Mouse (Mus musculus) induced T-regulatory cell, adult 2 months (primary cell): ENCODE measurements around the gene Ccdc182.

ENCODE experiments used
- DNase-seq: peaks from one replicate; pipeline ENCODE4 v3.0.0-alpha.2; 2012; ENCODE audit warnings: low read depth

Gene Ccdc182

GRCm38 (mm10) chr11:88293631-88294393 lies at the start of gene Ccdc182:
Gene Ccdc182, plus strand, starts transcription at chr11:88294058.
- DNase-seq = peak; percentile 16

GRCm38 (mm10) chr11:88245581-88246170 lies 48.2 kb upstream of the Ccdc182 start:
- DNase-seq = no peak

GRCm38 (mm10) chr11:88248636-88249035 lies 45.2 kb upstream of the Ccdc182 start:
- no peak for DNase-seq

GRCm38 (mm10) chr11:88250568-88250967 lies 43.3 kb upstream of the Ccdc182 start:
- no peak for DNase-seq

DNA sequence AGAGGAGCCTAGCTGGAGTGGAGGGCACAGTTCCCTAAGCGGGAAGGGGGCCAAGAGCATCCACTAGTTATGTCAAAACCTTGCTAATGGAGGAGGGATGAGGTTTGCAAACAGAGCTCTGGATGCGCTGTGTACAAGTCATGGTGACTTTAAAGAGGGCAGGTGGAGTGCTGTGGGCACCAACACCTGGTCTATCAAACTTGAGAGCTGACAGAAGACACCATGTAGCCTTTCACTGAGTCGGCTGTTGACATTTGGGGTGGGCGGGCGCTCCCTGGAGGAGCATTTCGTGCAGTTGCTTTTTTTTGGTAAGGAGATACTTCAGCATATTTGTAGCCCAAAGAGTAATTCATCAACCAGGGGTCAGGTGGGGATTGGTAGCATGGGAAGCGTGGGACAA lies 42.6 kb upstream of the Ccdc182 start:
- DNase-seq = no peak

DNA sequence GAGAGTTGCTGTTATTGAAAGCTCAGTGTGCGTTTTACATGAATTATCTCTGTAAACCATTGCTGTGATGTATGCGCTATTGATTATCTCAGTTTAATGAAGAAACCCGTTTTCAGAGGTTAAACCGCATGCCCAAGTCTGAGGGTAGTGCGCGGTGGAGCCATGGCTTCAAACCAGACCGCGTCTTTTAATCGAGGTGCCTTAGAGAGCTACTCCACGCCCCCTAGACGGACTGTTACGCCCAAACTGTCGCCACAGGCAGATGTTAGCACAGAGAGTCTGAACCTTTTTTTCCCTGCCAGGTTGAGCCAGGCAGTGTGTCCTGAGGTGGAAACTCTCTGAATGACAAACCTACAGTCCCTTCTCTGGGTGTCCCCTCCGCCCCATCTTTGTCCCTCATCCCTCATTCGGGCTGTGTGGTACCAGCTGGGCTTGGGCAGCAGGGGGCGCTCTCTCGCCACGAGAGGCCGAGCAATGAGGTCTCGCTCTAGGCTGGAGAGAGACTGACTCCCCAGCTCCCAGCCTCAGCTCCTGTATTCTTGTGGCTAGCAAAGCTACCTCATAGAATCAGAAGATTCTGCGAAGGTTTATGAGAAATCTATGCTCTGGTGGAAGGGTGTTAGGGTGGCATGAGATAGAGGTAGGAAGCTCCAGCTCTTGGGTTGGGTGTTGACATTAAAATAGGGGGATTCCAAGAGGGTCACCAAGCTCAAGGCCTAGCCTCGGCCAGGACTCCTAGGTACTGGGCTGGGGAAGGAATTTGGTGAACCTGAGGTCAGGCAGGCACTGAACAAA lies 41.7 kb upstream of the Ccdc182 start:
- peak; percentile 77 for DNase-seq

GRCm38 (mm10) chr11:88252767-88253513 lies 40.9 kb upstream of the Ccdc182 start:
- DNase-seq = peak; percentile 12

DNA sequence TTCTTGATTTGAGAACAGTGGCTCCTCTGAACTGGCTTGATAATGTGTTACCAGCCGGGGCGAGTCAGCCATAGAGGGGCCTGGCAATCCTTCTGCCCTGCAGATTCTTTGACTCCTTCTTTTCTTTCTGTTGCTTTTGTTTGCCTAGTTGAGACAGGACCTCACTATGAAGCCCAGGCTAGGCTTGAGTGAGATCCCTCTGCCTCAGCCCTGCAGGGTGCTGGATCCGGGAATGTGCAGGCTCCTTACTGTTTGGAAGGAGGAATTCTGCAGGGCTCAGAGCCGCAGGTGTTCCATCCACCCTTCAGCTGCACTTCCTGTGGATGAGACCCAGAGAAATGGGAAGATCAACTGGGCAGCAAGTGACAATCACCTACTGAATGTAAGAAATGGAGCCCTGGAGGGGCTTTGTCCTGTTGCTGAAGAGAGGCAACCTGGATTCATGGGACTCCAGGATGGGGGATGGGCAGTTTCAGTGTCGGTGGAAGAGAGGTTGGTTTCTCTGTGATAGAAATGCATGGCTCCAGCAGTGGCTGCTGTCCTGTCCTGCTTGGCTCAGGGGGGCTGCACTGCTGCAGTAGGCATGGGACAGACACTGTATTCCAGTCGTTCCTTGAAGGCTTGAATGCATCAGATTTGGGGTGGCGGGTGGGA lies 40.2 kb upstream of the Ccdc182 start:
- no peak for DNase-seq

- DNase-seq = no peak
Observed at GRCm38 (mm10) chr11:88257700-88258099, 36.2 kb upstream of the Ccdc182 start.

DNA sequence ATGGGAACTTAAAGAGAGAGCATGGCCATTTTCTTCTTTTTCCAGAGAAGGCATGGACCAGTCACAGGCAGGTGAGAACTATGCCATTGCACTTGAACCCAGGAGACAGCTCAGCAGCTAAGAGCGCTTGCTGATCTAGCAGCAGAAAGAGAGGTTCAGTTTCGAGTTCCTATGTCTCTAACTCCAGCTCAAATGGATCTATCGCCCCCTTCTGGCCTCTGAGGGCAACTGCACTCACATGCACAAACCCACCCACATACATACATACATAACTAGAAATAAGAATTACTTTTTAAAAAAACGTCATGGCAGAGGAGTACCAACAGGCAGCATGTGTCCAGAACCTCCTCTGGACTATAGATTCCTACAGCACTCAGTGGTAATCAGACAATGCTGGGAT lies 35.6 kb upstream of the Ccdc182 start:
- peak; percentile 63 for DNase-seq

DNA sequence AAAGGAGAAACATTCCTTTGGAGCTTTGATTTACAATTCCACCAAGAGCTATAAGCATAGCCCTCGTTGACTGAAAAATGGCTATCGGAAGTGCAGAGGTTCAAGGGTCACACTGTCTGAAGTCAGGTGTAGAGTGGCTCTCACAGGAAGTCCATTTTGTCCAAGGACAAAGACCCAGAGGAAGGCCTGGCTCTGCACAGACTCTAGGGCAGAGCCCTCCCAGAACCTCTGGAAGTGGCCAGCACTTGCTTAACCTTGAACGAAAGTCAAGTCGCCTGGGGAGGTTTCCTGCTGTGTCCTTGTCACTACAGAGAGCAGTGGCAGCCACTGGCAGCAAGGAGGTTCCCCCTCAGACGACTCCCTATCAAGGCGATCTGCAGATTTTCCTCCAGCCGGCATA lies 33.4 kb upstream of the Ccdc182 start:
- DNase-seq = no peak

- no peak for DNase-seq
Observed at GRCm38 (mm10) chr11:88264889-88265288, 29.0 kb upstream of the Ccdc182 start.

GRCm38 (mm10) chr11:88266311-88266710 lies 27.5 kb upstream of the Ccdc182 start:
- no peak for DNase-seq

DNA sequence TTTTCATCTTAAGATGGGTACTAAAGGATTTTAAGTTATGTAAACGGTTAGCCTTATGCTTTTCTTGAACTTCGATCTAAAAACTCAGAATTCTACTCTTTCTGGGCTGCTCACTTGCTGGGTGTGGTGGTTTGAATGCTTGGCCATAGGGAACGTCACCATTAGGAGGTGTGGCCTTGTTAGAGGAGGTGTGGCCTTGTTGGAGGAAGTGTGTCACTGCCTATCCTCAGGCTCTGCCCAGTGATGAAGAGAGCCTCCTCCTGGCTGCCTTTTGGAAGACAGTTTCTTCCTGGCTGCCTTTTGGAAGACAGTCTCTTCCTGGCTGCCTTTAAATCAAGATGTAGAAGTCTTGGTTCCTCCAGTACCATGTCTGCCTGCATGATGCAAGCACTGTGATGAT lies 22.0 kb upstream of the Ccdc182 start:
- DNase-seq = peak; percentile 34

DNA sequence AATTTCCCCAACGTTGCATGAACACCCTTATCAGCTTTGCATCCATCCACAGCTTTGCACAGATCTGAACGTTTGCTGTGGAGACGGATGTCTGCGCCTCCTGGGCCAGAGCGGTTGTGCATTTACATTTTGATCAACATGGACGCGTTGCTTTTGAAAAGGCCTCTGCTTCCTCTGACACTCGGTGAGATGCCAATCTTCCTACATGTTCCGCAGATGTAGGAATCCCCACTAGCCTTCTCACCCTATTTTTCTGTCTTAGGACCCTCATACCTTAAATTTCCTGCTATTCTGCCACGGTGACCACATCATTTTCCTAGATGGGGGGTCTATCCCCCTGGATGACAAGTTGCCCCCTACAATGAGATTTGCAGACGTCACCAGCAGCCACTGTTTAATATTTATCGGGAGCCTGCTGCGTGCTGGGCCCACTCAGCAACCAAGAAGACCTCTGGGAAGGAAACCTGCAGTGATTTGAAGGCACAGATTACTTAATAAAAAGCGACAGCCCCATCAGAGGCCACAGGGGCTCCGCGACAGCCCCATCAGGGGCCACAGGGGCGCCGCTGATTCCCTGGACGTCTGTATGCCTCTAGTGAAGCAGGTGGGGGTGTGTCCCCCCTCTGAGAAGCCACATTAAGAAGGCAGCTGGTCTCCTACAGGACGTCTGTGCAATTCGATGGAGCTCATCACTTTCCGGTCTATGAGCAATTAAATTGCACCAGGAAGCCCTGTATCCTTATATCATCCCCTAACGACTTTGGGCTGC lies 19.6 kb upstream of the Ccdc182 start:
- no peak for DNase-seq

GRCm38 (mm10) chr11:88274901-88275498 lies 18.9 kb upstream of the Ccdc182 start:
- no peak for DNase-seq

DNA sequence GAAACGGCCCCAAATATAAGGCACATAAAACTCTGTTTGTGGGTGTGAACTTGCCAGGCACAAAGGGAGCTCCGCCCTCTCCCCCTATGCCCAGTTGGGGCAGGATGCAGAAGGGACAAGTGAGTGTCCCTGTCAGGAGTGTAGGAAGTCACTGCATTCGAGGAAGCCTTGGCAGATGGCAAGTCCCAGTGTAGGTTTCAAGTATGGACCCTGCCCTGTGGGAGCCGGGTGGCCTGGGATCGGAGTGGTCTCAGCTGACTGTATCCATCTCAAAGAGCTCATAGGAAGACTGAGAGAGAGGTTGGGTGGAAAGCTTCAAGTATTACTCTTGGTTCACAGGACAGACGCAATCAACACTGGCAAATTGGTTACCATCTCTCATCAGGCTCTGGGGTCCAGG lies 17.9 kb upstream of the Ccdc182 start:
- DNase-seq = no peak

- DNase-seq = no peak
Observed at GRCm38 (mm10) chr11:88276534-88277308, 17.1 kb upstream of the Ccdc182 start.

- no peak for DNase-seq
Observed at GRCm38 (mm10) chr11:88279006-88279405, 14.9 kb upstream of the Ccdc182 start.

- DNase-seq = no peak
Observed at GRCm38 (mm10) chr11:88280426-88280836, 13.4 kb upstream of the Ccdc182 start.
